Mouse (Mus musculus) adrenal gland, adult 2 months (tissue): ENCODE data around the gene Vmo1. TPM values are rescaled to one million over a fixed set of nuclear protein-coding genes. Genes with fewer than 3 reads are reported as not detected.
"Not testable (repeated sequence)": the region's sequence is repeated elsewhere in the genome, so short reads cannot be mapped to it uniquely, and the experiment has no call there.

Source experiments
- DNase-seq: peaks from one replicate; pipeline ENCODE4 v3.0.0; 2021
- long read RNA-seq: library from polyadenylated mRNA; stranded (forward); transcript quantifications from one replicate; pipeline ENCODE4 v2.0.0, GENCODE M21; 2021
- polyA plus RNA-seq: library from polyadenylated mRNA; depleted of rRNA; stranded (reverse); fragments of >200 nt; gene quantifications from 2 replicates; pipeline ENCODE4 v1.2.3, GENCODE M21; 2012; rRNA removed
- total RNA-seq, 2 experiments: library from RNA; stranded (reverse); gene quantifications; 2 replicates each; pipeline ENCODE4 v1.2.3; 2021

Vmo1 gene
- total RNA-seq (under 1 TPM in 1 of 2 experiments, not detected in 1; 0.45 TPM), polyA plus RNA-seq (not detected in 2 replicates)
- long read RNA-seq, partial matches to known transcripts, result 0 of 1 reads
- long read RNA-seq, other reads (novel, unspliced or antisense), result 1 of 1 reads

DNA sequence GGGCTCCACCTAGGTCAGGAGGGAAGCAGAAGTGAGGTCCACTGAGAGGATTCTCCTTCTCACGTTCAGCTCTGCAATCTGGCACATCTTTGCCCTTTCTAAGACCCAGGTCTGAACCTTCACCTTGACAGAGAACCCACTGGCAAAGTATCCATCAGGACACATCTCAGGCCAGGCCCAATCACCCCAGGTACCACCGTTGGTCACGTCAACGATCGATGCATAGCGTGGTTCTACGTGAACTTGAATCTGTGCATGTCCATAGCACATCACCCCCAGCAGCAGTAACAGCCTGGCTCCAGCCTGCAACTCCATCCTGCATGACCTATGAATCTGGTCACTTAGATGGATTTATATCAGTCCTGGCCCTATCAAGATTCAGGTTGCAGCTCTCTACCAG, at the start of gene Vmo1:
Gene Vmo1 (minus strand): TSS at position 329 of the 400 bp plus-strand sequence.
- no peak for DNase-seq

DNA sequence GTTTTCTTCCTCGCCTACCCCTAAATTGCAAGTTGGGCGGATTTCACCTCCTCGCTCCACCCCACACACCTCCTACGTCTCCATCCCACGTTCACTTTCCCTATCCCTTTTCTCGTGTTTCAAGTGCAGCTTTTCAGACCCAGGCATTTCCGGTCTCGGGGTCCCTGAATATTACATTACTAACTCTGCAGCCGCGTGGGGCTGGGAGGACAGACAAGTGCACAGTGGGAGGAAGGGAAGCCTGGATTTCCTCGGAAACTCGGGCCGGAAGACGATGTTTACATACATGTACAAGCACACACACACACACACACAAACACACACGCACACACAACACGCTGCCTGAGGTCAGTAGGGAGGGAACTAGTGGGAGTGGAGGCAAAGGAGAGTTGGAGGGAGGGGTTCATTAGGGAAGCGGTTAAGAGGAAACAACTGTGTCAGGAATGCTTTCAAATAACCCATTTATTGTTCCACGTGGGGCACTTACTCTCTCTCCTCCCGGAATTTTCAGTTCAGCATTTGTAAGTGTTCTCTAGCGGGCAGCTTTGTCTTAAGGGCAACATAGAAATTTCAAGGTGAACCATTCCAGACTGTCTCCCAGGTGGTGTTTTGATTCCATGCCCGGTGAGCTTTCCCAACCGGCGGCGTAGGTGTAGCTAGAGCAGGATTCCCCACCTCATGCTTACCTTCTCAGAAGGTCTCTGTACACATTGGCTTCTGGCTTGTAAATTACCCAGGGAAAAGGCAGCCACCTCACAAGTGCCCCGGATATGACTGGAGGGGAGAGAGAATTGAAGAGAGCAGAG, 49.3 kb upstream of the Vmo1 start:
- peak; percentile 33 for DNase-seq

- no peak for DNase-seq
Measured at GRCm38 (mm10) chr11:70562995-70563469, 48.6 kb upstream of the Vmo1 start.

GRCm38 (mm10) chr11:70562287-70562994, 48.0 kb upstream of the Vmo1 start, which contains the start of gene Mink1:
Gene Mink1 (plus strand): TSS chr11:70562881.
- DNase-seq, result peak; percentile 94

DNA sequence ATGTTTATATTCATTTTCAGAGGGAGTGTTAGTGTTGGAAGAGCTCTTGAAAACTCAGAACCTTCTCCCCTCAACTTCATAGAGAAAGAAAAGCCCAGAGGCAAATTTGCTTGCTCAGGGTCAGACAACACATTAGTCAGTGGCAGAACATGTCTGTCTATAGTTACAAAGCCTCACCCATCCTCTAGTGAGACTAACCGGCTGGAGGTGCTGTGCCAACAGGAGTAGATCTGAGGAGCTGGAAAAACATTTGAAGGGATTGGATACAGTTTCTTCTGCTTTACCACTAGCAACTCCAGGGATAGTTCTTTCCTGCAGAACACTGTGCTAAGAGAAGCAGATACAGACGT, 47.5 kb upstream of the Vmo1 start:
- DNase-seq, result no peak

- no peak for DNase-seq
Measured at GRCm38 (mm10) chr11:70557545-70557944, 43.1 kb upstream of the Vmo1 start.

GRCm38 (mm10) chr11:70553940-70554339, 39.5 kb upstream of the Vmo1 start:
- DNase-seq, result no peak

DNA sequence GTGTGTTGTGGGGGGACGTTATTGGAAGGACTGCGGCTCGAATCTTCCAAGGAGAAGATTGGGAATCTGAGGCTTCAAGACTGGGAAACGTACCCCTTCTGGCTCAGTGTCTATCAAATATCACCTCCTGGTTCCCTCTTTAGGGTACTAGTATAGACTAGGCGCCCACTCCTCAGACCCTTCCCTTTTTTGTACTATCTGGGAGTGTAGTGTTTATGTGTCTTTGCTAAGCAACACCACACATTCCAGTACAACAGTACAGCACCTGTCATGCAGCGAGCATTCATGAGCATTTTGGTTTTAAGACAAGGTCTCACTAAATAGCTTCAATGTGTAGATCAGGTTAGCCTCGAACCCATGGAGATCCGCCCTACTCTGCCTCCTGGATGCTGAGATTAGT, 37.1 kb upstream of the Vmo1 start:
- no peak for DNase-seq

- DNase-seq, result no peak
Measured at GRCm38 (mm10) chr11:70544496-70544895, 30.1 kb upstream of the Vmo1 start.

DNA sequence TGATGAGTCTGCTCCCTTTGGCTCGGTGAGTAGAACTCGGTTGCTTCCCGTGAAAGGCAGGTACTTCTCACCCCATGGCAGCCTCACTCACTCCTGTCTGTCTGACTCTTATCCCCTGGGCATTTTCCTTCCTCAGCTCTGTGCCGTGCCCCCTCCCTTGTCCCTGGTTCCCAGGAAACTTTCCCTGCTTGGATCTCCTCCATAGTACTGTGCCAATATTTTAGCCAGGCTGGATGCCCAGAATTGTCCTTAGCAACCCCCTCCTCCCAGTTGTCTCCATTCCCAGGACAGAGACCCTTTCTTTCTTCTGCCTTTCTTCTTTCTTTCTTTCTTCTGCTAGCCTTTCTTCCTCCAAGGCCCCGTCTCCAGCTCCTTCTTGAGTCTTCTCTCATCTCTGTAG, 27.0 kb upstream of the Vmo1 start:
- DNase-seq, result no peak

DNA sequence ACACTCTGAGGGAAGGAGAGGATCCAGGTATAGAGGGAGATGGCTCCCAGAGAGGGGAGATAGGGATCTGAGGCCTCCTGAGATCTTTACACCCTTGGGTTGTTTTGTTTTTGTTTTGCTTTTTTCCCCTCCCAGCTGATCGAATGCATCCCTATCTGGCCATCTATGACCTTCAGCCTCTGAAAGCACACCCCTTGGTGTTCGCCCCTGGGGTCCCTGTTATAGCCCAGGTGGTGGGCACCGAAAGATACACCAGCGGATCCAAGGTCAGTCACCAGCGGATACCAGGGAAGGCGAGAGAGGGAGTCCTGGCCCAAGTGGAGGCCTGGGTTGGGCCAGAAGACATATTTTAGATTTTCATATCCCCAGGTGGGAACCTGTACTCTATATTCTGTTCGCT, 26.5 kb upstream of the Vmo1 start:
- no peak for DNase-seq

- peak; percentile 96 for DNase-seq
Measured at GRCm38 (mm10) chr11:70539877-70540587, 25.6 kb upstream of the Vmo1 start, which contains the start of gene Pld2. Gene Pld2 (plus strand): TSS chr11:70540064.

DNA sequence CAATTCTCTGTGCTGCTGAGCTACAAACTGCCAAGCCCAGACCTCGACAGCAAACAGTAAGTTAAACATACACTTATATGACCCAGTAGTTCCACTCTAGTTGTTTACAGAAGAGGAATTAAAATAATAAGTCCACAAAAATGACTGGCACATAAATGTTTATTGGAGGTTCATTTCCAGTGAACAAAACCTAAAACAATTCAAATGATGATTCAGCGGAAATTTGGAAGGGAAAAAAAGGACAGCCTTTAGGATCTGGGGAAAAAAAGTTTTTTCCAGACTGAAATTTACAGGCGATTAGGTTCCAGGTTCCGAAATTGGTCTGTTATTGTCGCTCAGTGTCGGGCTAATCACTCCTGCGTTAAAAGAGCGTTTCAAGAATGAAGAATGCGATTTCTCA, 25.0 kb upstream of the Vmo1 start:
- no peak for DNase-seq

GRCm38 (mm10) chr11:70532839-70533238, 18.4 kb upstream of the Vmo1 start, which contains the start of gene Gm40193:
Gene Gm40193 (minus strand): TSS chr11:70532939.
- DNase-seq, result no peak

- DNase-seq, result not testable (repeated sequence)
Measured at GRCm38 (mm10) chr11:70531065-70531464, 16.6 kb upstream of the Vmo1 start.

DNA sequence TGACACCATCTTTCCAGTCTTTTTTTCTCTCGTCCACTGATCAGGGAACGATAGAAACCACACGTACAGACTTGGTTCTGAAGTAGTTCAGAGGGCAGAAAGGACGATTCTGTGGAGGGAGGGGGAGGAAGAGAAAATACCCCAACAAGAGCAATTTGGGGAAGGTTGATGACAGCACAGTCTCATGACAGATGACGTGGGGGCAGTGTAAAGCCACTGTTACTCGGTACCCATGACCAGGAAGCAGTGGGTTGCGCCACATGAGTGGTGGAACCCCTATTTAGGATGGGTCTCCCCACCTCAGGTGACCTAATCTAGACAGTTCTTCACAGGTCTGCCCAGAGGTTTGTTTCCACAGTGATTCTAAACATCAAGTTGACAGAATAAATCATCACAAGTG, 14.2 kb upstream of the Vmo1 start:
- DNase-seq, result no peak

DNA sequence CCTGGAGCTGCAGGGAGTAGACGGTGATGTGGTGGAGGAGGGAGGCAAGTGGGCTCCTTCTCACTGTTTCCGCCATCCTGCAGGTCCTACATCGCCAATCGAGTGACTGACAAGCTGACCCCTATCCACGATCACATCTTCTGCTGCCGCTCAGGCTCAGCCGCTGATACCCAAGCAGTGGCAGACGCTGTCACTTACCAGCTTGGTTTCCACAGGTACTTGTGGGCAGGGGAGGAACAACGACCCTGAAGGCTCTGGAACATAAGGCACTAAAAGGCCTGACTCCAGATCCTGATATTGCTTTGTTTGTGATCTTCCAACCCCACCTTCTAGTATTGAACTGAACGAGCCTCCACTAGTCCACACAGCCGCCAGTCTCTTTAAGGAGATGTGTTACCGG, 11.8 kb upstream of the Vmo1 start:
- no peak for DNase-seq

DNA sequence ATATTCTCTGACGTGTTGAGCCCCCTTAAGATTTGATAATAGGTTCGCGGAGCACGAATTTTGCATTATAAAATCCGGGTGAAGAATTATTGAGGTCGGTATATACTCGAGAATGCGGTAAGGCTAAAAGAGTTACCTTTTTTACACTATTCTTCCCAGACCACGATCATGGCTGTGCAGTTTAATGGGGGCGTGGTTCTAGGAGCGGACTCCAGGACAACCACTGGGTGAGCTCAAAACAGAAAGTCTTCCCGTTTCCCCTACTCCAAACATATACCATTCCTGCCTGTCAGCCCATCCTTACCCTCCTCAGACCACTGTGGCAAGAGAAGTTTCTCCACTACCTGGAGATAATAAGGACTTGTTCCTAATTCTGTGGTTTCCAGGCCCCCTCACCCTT, 11.3 kb upstream of the Vmo1 start:
- no peak for DNase-seq

- peak; percentile 93 for DNase-seq
Measured at GRCm38 (mm10) chr11:70525184-70525678, 10.8 kb upstream of the Vmo1 start, which contains the start of gene Psmb6. Gene Psmb6 (plus strand): TSS chr11:70525367.

GRCm38 (mm10) chr11:70524782-70525181, 10.4 kb upstream of the Vmo1 start:
- no peak for DNase-seq

DNA sequence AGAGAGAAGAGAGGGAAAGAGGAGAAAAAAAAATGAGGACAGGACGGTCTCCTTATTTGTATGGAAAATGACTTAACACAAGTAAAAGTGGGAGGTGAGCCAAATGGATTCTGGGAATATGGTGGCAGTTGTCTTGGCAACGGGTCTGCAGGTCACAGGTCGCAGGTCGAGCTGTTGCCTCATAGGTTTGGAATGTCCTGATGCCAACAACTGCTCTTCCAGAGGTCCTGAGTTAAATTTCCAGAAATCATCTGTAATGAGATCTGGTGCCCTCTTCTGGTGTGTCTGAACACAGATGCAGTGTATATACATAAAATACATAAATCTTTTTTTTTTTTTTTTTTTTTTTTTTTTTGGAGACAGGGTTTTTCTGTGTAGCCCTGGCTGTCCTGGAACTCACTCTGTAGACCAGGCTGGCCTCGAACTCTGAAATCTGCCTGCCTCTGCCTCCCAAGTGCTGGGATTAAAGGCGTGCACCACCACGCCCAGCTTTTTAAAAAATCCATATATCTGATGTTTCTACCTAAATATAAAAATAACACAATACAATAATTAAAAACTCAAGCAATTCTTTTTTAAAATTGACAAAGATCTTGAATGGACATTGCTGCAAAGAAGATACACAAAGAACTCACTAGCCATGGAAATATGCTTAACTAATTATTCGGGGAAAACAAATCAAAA, 9.0 kb upstream of the Vmo1 start:
- DNase-seq, result not testable (repeated sequence)
